Mouse (Mus musculus) adrenal gland, postnatal 4 days (tissue): ENCODE data around the gene Gm49337. TPM values are rescaled to one million over a fixed set of nuclear protein-coding genes. Genes with fewer than 3 reads are reported as not detected.
"Not testable (repeated sequence)": the region's sequence is repeated elsewhere in the genome, so short reads cannot be mapped to it uniquely, and the experiment has no call there.

Experiments used
- DNase-seq, 2 experiments: peaks; one replicate each; pipeline ENCODE4 v3.0.0; 2021 to 2022; ENCODE audit warnings: low spot score in 2 of 2, mixed read lengths in 2 of 2
- total RNA-seq, 2 experiments: library from RNA; stranded (reverse); gene quantifications; 2 replicates each; pipeline ENCODE4 v1.2.3; 2021

Gm49337 gene
- total RNA-seq, 2 experiments from 2014 or later = not detected

DNA sequence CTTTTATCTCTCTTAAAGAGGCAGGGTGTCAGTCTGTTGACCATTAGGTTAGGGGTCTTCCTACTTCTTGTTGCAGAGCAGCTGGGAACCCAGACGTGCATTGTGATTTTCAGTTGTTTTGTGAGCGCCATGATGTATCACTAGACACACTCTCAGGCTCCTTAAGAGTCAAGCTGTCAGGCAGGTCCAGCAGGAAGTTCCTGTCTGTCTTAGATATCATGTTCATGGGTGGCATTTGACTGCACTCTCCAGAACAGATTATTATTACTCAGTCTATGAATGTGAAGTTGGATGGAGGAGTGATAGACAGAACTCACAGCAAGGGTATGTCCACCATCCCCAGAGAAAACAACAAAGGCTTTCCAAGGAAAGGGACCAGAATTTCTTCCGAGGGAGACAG is 31.2 kb downstream of the Gm49337 start:
- no peak for DNase-seq

- no peak for DNase-seq
These were observed 33.3 kb downstream of the Gm49337 start for GRCm38 (mm10) chr4:116206531-116206930.

- DNase-seq = no peak
These were observed 35.7 kb downstream of the Gm49337 start for GRCm38 (mm10) chr4:116208891-116209290.

DNA sequence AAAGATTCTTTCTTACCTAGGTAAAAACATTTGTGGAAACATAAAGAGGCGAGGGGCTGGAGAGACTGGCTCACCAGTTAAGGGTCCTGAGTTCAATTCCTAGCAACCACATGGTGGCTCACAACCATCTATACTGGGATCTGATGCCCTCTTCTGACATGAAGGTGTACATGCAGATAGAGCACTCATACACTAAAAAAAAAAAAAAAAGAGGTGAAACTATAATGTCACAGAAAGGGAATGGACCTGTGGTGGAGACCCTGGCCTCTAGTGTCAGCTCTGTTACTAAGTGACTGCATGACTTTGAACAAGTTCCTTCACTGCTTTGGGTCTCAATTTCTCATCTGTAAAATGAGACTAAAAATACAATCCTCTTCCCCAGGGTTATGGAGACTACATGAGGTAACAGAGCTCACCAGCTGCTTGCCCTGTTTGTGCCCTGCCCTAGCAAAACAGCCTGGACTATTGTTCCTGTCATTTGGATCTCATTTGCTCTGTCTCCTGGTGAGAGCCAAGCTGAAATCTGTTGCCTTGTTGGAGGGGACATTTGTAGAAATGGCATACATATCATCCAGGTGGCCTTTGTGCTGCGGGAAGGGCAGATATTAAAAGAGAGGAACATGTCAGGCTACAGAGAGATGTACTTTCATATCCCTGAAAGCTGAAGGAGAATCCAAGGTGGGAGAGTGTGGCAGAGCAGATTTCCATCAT is 42.9 kb downstream of the Gm49337 start:
- DNase-seq = no peak

DNA sequence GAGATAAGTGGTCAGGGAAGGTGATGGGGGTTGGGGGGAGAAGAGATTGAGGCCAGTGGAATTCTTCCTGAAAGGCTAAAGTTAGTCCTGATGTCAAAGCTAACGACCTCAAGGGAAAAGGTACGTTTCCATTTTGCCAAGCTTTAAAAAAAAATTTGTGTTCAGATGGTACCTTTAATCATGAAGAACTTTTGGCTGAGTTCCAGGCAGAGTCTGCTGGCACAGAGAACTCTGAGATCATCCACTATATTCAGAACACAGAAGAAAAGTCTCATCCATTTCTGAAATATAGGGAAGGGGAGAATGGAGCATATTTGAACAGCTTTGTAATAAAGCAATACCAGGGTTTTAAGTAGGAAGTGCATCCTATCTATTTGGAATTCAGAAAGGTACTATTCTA is 43.9 kb downstream of the Gm49337 start:
- no peak for DNase-seq

- not testable (repeated sequence) for DNase-seq
These were observed 44.5 kb downstream of the Gm49337 start for GRCm38 (mm10) chr4:116217661-116218060.

- DNase-seq = no peak
These were observed 45.9 kb downstream of the Gm49337 start for GRCm38 (mm10) chr4:116219056-116219455.

- no peak for DNase-seq
These were observed 47.0 kb downstream of the Gm49337 start for GRCm38 (mm10) chr4:116220071-116220650.

- DNase-seq = no peak
These were observed 47.6 kb downstream of the Gm49337 start for GRCm38 (mm10) chr4:116220780-116221139.

DNA sequence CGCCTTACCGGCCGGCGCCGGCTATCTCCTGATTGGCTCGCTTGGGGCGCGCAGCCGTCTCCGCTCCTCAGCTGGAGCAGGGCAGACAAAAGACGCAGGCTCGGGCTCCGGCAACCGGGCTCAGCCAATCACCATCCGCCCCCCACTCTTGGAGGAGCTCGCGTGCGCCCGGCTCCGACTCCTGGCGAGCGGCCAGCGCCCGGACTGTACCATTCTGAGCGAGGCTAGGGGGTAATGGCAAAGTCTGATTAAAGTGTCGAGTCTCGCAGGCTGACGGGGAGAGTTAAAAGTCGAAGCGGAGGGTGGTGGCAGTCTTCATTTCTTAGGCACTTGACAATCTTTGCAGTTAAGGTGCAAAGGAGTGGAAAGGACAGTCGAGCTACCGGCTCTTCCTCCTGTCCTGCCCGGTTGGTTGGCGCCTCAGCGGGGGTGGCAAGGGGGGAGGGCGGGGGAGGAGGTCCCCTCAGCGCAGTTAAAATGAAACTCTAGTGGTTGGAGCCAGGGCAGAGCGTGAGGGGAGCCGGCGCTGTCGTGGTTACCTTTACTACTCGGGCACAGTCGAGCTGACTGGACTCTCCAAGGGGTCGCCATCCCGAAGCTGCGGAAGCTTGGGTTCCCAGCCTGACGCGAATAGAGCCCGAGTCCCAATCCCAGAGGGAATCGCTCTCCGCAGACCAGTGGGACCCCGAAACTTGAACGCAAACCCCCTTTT is 48.1 kb downstream of the Gm49337 start, which contains the start of gene Pik3r3:
TSS of gene Pik3r3 (plus strand) at position 479 of the 712 bp plus-strand sequence.
- DNase-seq = peak; percentile 96 to 97

GRCm38 (mm10) chr4:116221996-116222842 is 49.0 kb downstream of the Gm49337 start:
- DNase-seq = no peak

GRCm38 (mm10) chr4:116222843-116223119 is 49.6 kb downstream of the Gm49337 start:
- DNase-seq = no peak

DNA sequence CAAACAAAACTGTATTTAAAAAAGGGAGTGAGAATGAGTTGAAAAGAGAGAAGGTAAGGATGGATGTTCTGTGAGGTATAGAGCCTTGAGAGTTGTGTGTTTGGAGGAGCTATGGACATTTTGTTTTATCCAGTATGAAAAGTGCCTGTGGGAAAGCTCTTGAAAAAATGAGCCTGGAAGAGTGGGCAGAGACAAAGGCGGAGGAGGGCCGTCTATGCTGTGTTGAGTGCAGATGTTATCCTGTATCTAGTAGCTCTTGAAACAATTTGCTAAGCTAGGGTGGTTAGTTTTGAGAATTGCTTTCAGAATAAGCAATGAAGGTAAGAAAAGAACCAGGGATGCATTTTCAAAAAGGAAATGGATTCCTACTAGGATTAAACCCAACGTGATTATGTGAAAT is 70.2 kb downstream of the Gm49337 start:
- no peak for DNase-seq

DNA sequence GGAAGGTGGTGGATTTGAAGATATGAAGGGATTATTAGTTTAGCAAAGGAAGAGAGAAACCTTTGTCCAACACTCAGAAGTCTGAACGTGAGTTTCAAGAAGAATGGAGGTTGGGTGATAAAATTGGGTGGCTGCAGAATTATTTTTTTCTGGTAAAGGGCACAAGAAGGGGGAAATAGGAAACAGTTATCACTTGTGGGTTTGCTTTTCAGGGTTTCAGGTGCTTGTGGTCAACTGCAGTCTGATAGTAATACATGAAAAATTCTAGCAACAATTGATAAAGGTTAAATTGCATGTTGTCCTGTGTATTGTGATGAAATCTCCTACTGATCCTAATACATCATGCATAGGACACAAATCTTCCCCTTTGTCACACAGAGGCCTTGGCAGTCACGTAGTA is 71.1 kb downstream of the Gm49337 start:
- DNase-seq = no peak

GRCm38 (mm10) chr4:116245926-116246325 is 72.7 kb downstream of the Gm49337 start:
- peak in 1 of 2 experiments; percentile 8 for DNase-seq

- DNase-seq = no peak
These were observed 76.8 kb downstream of the Gm49337 start for GRCm38 (mm10) chr4:116249986-116250385.

DNA sequence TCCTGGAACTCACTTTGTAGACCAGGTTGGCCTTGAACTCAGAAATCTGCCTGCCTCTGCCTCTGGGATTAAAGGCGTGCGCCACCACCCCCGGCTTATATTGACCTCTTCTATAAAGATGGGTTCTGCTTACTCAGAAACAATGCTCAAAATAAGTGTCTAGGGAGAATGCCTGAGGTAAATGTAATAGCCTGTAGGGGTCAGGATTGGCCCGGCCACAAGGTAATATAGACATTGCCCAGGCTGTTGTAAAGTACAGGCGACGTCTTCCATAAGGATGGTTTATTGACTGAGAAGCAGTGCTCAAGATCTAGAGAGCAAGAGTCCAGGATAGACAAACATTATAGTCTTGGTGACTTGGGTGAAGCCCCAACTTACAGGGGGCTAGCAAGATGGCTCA is 95.0 kb downstream of the Gm49337 start:
- no peak for DNase-seq

GRCm38 (mm10) chr4:116282211-116282610 is 109.0 kb downstream of the Gm49337 start:
- no peak for DNase-seq

DNA sequence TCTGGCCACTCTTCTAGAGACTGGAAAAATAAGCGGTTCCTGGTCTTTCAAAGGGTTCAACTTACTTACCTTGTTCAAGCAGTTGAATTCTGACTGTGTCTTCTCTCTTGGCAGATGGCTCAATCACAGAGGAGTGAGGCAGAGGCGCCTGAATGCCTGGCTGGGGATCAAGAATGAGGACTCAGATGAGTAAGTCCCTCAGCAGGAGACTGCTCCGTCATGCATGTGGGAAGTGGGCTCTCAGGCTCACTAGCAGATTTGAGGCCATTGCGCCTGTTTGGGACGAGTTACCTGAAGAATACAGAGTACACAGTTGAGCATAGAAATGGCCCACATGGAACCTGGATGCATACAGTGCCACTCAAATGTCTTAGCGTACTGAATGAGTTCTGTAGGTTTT is 118.4 kb downstream of the Gm49337 start:
- no peak for DNase-seq

DNA sequence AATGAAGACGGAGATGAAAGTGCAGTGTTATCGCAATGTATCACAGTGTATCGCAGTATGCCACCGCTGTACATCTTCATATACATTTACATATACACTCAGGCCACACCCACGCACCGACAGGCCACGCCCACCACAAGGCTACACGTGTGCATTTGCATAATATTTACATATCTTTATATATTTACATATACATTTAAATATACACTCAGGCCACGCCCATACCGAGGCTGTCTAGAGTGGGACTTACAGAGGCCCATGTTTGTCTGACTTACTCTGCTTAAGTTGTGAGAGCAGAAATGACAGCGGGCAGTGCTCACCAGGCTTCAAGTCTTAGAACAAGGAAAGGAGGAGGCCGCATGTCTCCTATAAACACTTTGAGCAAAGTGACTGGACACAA is 120.1 kb downstream of the Gm49337 start:
- DNase-seq = no peak

GRCm38 (mm10) chr4:116300878-116301355 is 127.7 kb downstream of the Gm49337 start:
- no peak for DNase-seq

DNA sequence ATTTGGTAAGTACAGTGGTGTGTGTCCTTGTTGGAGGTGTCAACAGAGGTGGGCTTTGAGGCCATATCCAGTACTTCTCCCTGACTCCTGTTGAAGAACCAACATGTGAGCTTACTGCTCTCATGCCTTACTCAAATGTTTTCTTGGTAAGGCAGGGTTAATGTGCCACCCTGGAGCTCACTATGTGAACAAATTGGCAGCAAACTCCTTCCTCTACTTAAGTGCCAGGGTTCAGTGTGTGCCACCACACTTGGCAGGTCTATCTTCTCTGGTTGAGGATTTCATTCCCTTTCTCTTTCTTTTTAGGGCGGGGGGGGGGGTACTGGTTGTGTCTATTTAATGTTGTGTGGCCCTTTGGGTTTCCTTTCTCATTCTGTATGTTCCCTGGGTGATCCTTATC is 131.4 kb downstream of the Gm49337 start:
- no peak for DNase-seq
